ENCODE assay signal across 8 mouse cellular contexts in genomic region chr2:105126279-105126678, GRCm38 (mm10). TPM values are rescaled to one million over a fixed set of nuclear protein-coding genes. Genes with fewer than 3 reads are reported as not detected.
A peak's percentile ranks its signal among the peaks of the same experiment; 100 is the strongest.
DNase-seq lines count a peak whose midpoint lies in the region; ATAC-seq and TF ChIP-seq lines count a peak whose summit lies in the region.

Gene Wt1, plus strand, starts transcription at chr2:105126529.

- H3K27me3 ChIP-seq in forebrain, embryonic 14.5 days (replicated peaks; ENCODE audit: control insufficient read depth, insufficient read depth, low read length): peaks cover 94% of the 10 kb centered on the region
- H3K27me3 ChIP-seq in hindbrain, postnatal 0 days (ENCODE audit: insufficient read depth, low read length): peaks cover 90% of the 10 kb centered on the region
- peaks cover 99% of the 10 kb centered on the region for H3K27me3 ChIP-seq in liver, embryonic 13.5 days
- H3K27me3 ChIP-seq in small intestine, adult 2 months (ENCODE audit: control insufficient read depth, insufficient read depth, low read length): peaks cover 94% of the 10 kb centered on the region

- peak within 1 kb of the TSS; percentile 49 for H3K4me3 ChIP-seq in gastrocnemius, adult 2 months
- H3K4me3 ChIP-seq in forebrain, embryonic 14.5 days (ENCODE audit: low read depth, low read length): peak within 1 kb of the TSS; percentile 22
- peak within 1 kb of the TSS; percentile 11; the same call in 1 of the 2 replicates for H3K4me3 ChIP-seq in hindbrain, postnatal 0 days (ENCODE audit: low read length)
- peak within 1 kb of the TSS; percentile 43 for H3K4me3 ChIP-seq in liver, embryonic 13.5 days (replicated peaks)
- H3K4me3 ChIP-seq in small intestine, adult 2 months (ENCODE audit: low read depth, low read length): peak within 1 kb of the TSS; percentile 25; the same call in 1 of the 2 replicates

- H3K27ac ChIP-seq in gastrocnemius, adult 2 months: no peak within 1 kb of the TSS
- H3K27ac ChIP-seq in forebrain, embryonic 14.5 days (ENCODE audit: low read depth, low read length): no peak within 1 kb of the TSS
- H3K27ac ChIP-seq in hindbrain, postnatal 0 days: no peak within 1 kb of the TSS
- no peak within 1 kb of the TSS for H3K27ac ChIP-seq in liver, embryonic 13.5 days
- H3K27ac ChIP-seq in small intestine, adult 2 months (ENCODE audit: insufficient read depth, low read depth, low read length): no peak within 1 kb of the TSS

- no peaks in the 10 kb centered on the region; the same call in 1 of the 2 replicates for H3K4me1 ChIP-seq in forebrain, embryonic 14.5 days (ENCODE audit: control insufficient read depth, insufficient read depth, low read length)
- H3K4me1 ChIP-seq in hindbrain, postnatal 0 days (ENCODE audit: insufficient read depth, low read length): no peaks in the 10 kb centered on the region
- H3K4me1 ChIP-seq in liver, embryonic 13.5 days (replicated peaks): peaks cover 13% of the 10 kb centered on the region; the same call in 1 of the 2 replicates
- peaks cover 3% of the 10 kb centered on the region for H3K4me1 ChIP-seq in small intestine, adult 2 months (ENCODE audit: control insufficient read depth, insufficient read depth, insufficient read length, low read length)

- no peaks in the 10 kb centered on the region for H3K36me3 ChIP-seq in forebrain, embryonic 14.5 days (ENCODE audit: control insufficient read depth, insufficient read depth, low read length)
- H3K36me3 ChIP-seq in hindbrain, postnatal 0 days (ENCODE audit: insufficient read depth, low read length): no peaks in the 10 kb centered on the region
- H3K36me3 ChIP-seq in liver, embryonic 13.5 days: no peaks in the 10 kb centered on the region
- H3K36me3 ChIP-seq in small intestine, adult 2 months (ENCODE audit: control insufficient read depth, insufficient read depth, low read length): no peaks in the 10 kb centered on the region

- WGBS in forebrain, embryonic 14.5 days: 0% methylated on average over 21 of the region's 25 CpGs
- under 1% methylated on average over 19 of the region's 25 CpGs for WGBS in hindbrain, postnatal 0 days
- WGBS in liver, embryonic 13.5 days (ENCODE audit: insufficient replicate concordance): 2% methylated on average over 21 of the region's 25 CpGs
- WGBS in small intestine, adult 2 months: 3% methylated on average over 25 of the region's 25 CpGs

- intact Hi-C loops in gastrocnemius, adult 2 months (cut with DNase I): no loop called here
- intact Hi-C loops in left cerebral cortex, postnatal 14 days (cut with DNase I): loop anchor here (5.0 to 10.0 kb wide), 2 partner anchors 561 to 959 kb away; no protein-coding TSS in a partner anchor

- no peak for TF ChIP-seq CTCF in gastrocnemius, adult 2 months (IDR thresholded peaks at IDR 0.05)
- no peak for TF ChIP-seq CTCF in hindbrain, postnatal 0 days (IDR thresholded peaks at IDR 0.05; ENCODE audit: low read depth)
- TF ChIP-seq CTCF in small intestine, adult 2 months (IDR thresholded peaks at IDR 0.05; ENCODE audit: extremely low read depth, insufficient read length, insufficient replicate concordance, low read depth, low read length): no peak

- peak; percentile 22 for DNase-seq in gastrocnemius, adult 2 months
- DNase-seq in gastrocnemius, postnatal 4 days (ENCODE audit: low spot score in 2 of 2): no peak
- DNase-seq in forebrain, embryonic 14.5 days (ENCODE audit: low spot score): no peak
- no peak for DNase-seq in hindbrain, postnatal 0 days (ENCODE audit: low spot score)
- DNase-seq in liver, embryonic 13.5 days: no peak
- no peak for DNase-seq in left cerebral cortex, postnatal 14 days (ENCODE audit: low spot score in 2 of 2)
- DNase-seq in left cerebral cortex, adult 18-20 months (ENCODE audit: low spot score in 2 of 2): no peak

- H3K9ac ChIP-seq in forebrain, embryonic 14.5 days (ENCODE audit: low read length): no peak within 1 kb of the TSS
- no peak within 1 kb of the TSS for H3K9ac ChIP-seq in hindbrain, postnatal 0 days (replicated peaks; ENCODE audit: low read length)
- H3K9ac ChIP-seq in liver, embryonic 13.5 days: peak within 1 kb of the TSS; percentile 43

- TF ChIP-seq POLR2A in small intestine, adult 2 months (IDR thresholded peaks at IDR 0.05; ENCODE audit: low read depth, low read length): no peak

- H3K4me2 ChIP-seq in forebrain, embryonic 14.5 days (ENCODE audit: low read length): peak within 1 kb of the TSS; percentile 35
- peak within 1 kb of the TSS; percentile 33; the same call in 1 of the 2 replicates for H3K4me2 ChIP-seq in hindbrain, postnatal 0 days (ENCODE audit: low read depth, low read length)
- peak within 1 kb of the TSS; percentile 46 for H3K4me2 ChIP-seq in liver, embryonic 13.5 days

- ATAC-seq in forebrain, embryonic 14.5 days: peak; percentile 33
- peak; percentile 31; the same call in 1 of the 2 replicates for ATAC-seq in hindbrain, postnatal 0 days
- ATAC-seq in liver, embryonic 13.5 days (ENCODE audit: low read depth): 0 out of 2 replicates have a peak, but pooled peaks have one; percentile 36

- no peaks in the 10 kb centered on the region for H3K9me3 ChIP-seq in forebrain, embryonic 14.5 days (replicated peaks; ENCODE audit: control insufficient read depth, low read length)
- no peaks in the 10 kb centered on the region for H3K9me3 ChIP-seq in hindbrain, postnatal 0 days (ENCODE audit: low read length)
- H3K9me3 ChIP-seq in liver, embryonic 13.5 days (replicated peaks): no peaks in the 10 kb centered on the region

RNA-seq across cellular contexts. Expression of gene Wt1, which starts in this region (rescaled TPM):
- not detected for total RNA-seq in gastrocnemius, adult 2 months (2021)
- under 1 TPM; 0.07 to 0.29 TPM for total RNA-seq in gastrocnemius, postnatal 4 days (2021)
- polyA plus RNA-seq in forebrain, embryonic 14.5 days (2014; fragmentation: Nextera tagmentation; extraction: Ambion mirVana): not detected in 2 replicates
- total RNA-seq in hindbrain, postnatal 0 days (2014; rRNA removed): 0.32 and 1.9 TPM in 2 replicates
- polyA plus RNA-seq in hindbrain, postnatal 0 days (2015; fragmentation: Nextera tagmentation; extraction: Ambion mirVana): 0.55 and 0.56 TPM in 2 replicates
- 1.9 and 2.2 TPM in 2 replicates for polyA plus RNA-seq in liver, embryonic 13.5 days (2015; fragmentation: Nextera tagmentation; extraction: Ambion mirVana)
- polyA plus RNA-seq in small intestine, adult 2 months (2012; rRNA removed): 0.48 and 2.3 TPM in 2 replicates
- under 1 TPM; 0.36 to 0.42 TPM for total RNA-seq in left cerebral cortex, postnatal 14 days (2021)
- total RNA-seq in left cerebral cortex, adult 18-20 months (2021): under 1 TPM; 0.28 to 0.33 TPM

Comparison
In these comparisons a context has a peak if more than half of its experiments do, and no peak if none do; other contexts are left out.
1. Peak in DNase-seq and H3K4me3 ChIP-seq in gastrocnemius, adult 2 months; RNA of the gene not detected or under 1 TPM.
2. Peak in ATAC-seq, H3K4me3 ChIP-seq and H3K4me2 ChIP-seq in forebrain, embryonic 14.5 days; RNA of the gene not detected or under 1 TPM.